ENCODE assay signal across 33 mouse cellular contexts in the genomic region with DNA sequence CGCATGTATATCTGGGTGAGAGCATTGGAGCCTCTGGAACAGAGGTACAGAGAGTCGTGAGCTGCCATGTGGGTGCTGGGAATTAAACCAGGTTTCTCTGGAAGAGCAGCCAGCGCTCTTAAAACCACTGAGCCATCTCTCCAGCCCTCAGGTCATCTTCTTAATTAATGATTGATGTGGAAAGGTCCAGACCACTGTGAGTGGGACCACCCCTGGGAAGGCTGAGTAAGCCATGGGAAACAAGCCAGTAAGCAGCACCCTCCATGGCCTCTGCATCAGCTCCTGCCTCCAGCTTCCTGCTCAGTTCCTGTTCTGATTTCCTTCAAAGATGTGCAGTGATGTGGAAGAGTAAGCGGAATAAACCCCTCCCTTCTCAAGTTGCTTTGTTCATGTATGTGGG. TPM values are rescaled to one million over a fixed set of nuclear protein-coding genes. Genes with fewer than 3 reads are reported as not detected.
DNase-seq lines count a peak whose midpoint lies in the region; ATAC-seq and TF ChIP-seq lines count a peak whose summit lies in the region.
"Had no signal": no experiment of that assay in that cellular context is flagged by ENCODE, and none has a peak within 500 bp of the region (broad histone marks: within the 10 kb centered on the region; RNA-seq: fewer than 3 reads in every experiment).

No protein-coding gene starts in this region.

- H3K4me2 ChIP-seq in kidney, embryonic 15.5 days: no peak overlapping the region
- H3K4me2 ChIP-seq in liver, embryonic 12.5 days: peak overlapping the region; percentile 83
- H3K4me2 ChIP-seq in liver, postnatal 0 days (ENCODE audit: low read depth, low read length): no peak overlapping the region
- peak overlapping the region; percentile 36 for H3K4me2 ChIP-seq in liver, embryonic 14.5 days (ENCODE audit: low read depth)
- H3K4me2 ChIP-seq: embryonic facial prominence, embryonic 15.5 days; forebrain, embryonic 12.5 days; hindbrain, embryonic 15.5 days; midbrain, embryonic 12.5 days; neural tube, embryonic 15.5 days had no signal

- H3K36me3 ChIP-seq in kidney, embryonic 15.5 days: no peaks in the 10 kb centered on the region
- no peaks in the 10 kb centered on the region for H3K36me3 ChIP-seq in liver, embryonic 12.5 days
- H3K36me3 ChIP-seq in liver, postnatal 0 days (replicated peaks; ENCODE audit: insufficient read depth, low read length): no peaks in the 10 kb centered on the region
- no peaks in the 10 kb centered on the region for H3K36me3 ChIP-seq in liver, embryonic 14.5 days (replicated peaks; ENCODE audit: control insufficient read depth, insufficient read depth, low read depth)
- H3K36me3 ChIP-seq: embryonic facial prominence, embryonic 10.5 days; embryonic facial prominence, embryonic 15.5 days; forebrain, embryonic 12.5 days; hindbrain, embryonic 10.5 days; hindbrain, embryonic 15.5 days; midbrain, embryonic 12.5 days; neural tube, embryonic 15.5 days had no signal

- TF ChIP-seq EP300 in liver, postnatal 0 days (IDR thresholded peaks at IDR 0.05; ENCODE audit: low read depth): no peak
- no peak for TF ChIP-seq EP300 in liver, embryonic 14.5 days (IDR thresholded peaks at IDR 0.05; ENCODE audit: low read depth)

- no peaks in the 10 kb centered on the region for H3K9me3 ChIP-seq in kidney, embryonic 15.5 days (replicated peaks)
- H3K9me3 ChIP-seq in liver, embryonic 12.5 days (replicated peaks): no peaks in the 10 kb centered on the region
- no peaks in the 10 kb centered on the region for H3K9me3 ChIP-seq in liver, postnatal 0 days (ENCODE audit: low read length)
- H3K9me3 ChIP-seq in liver, embryonic 14.5 days (ENCODE audit: control insufficient read depth, low read length): no peaks in the 10 kb centered on the region
- H3K9me3 ChIP-seq: embryonic facial prominence, embryonic 10.5 days; embryonic facial prominence, embryonic 15.5 days; forebrain, embryonic 12.5 days; hindbrain, embryonic 10.5 days; hindbrain, embryonic 15.5 days; midbrain, embryonic 12.5 days; neural tube, embryonic 15.5 days had no signal

- DNase-seq in kidney, postnatal 14 days: no peak
- DNase-seq in liver, postnatal 0 days: no peak
- DNase-seq in NIH3T3 (ENCODE audit: low read depth): peak; percentile 28
- DNase-seq in liver, embryonic 14.5 days (ENCODE audit: low read depth in 3 of 3, low spot score in 3 of 3): no peak
- no peak for DNase-seq in gastrocnemius, postnatal 4 days (ENCODE audit: low spot score in 2 of 2)
- DNase-seq in spleen, adult 12 weeks (ENCODE audit: low spot score): no peak
- DNase-seq: adrenal gland, adult 2 months; adrenal gland, postnatal 36 days; cerebellum, adult 18-20 months; cerebellum, postnatal 10 days; heart, postnatal 14 days; lung, postnatal 36 days; right cerebral cortex, adult 18-20 months; thymus, adult 18-20 months; thymus, postnatal 25 days had no signal

- H3K27ac ChIP-seq in kidney, embryonic 15.5 days: peak overlapping the region; percentile 75
- H3K27ac ChIP-seq in liver, embryonic 12.5 days: peak overlapping the region; percentile 46
- H3K27ac ChIP-seq in liver, postnatal 0 days (ENCODE audit: low read depth): no peak overlapping the region
- H3K27ac ChIP-seq in liver, embryonic 14.5 days: peak overlapping the region; percentile 32
- H3K27ac ChIP-seq: embryonic facial prominence, embryonic 10.5 days; embryonic facial prominence, embryonic 15.5 days; forebrain, embryonic 12.5 days; hindbrain, embryonic 10.5 days; hindbrain, embryonic 15.5 days; left cerebral cortex, adult 2 months; midbrain, embryonic 12.5 days; neural tube, embryonic 15.5 days had no signal

- no peak for TF ChIP-seq CTCF in liver, postnatal 0 days (IDR thresholded peaks at IDR 0.05; ENCODE audit: low read depth)
- TF ChIP-seq CTCF in liver, embryonic 14.5 days (IDR thresholded peaks at IDR 0.05; ENCODE audit: low read depth): no peak

- H3K9ac ChIP-seq in kidney, embryonic 15.5 days: no peak overlapping the region
- H3K9ac ChIP-seq in liver, embryonic 12.5 days: no peak overlapping the region
- H3K9ac ChIP-seq in liver, postnatal 0 days (replicated peaks): no peak overlapping the region
- H3K9ac ChIP-seq in liver, embryonic 14.5 days (replicated peaks): 0 out of 2 replicates have a peak overlapping the region, but pooled peaks have one; percentile 9
- H3K9ac ChIP-seq: embryonic facial prominence, embryonic 15.5 days; forebrain, embryonic 12.5 days; forebrain, postnatal 0 days; hindbrain, embryonic 15.5 days; midbrain, embryonic 12.5 days; neural tube, embryonic 15.5 days had no signal

- no peak overlapping the region for H3K4me3 ChIP-seq in kidney, embryonic 15.5 days (replicated peaks)
- H3K4me3 ChIP-seq in liver, embryonic 12.5 days: no peak overlapping the region
- no peak overlapping the region for H3K4me3 ChIP-seq in liver, postnatal 0 days (ENCODE audit: low read depth, low read length)
- H3K4me3 ChIP-seq in liver, embryonic 14.5 days (ENCODE audit: insufficient read depth in 1 of 2, low read depth in 2 of 2, low read length in 2 of 2): no peak overlapping the region
- H3K4me3 ChIP-seq: embryonic facial prominence, embryonic 10.5 days; embryonic facial prominence, embryonic 15.5 days; forebrain, embryonic 12.5 days; hindbrain, embryonic 10.5 days; hindbrain, embryonic 15.5 days; left cerebral cortex, adult 2 months; midbrain, embryonic 12.5 days; neural tube, embryonic 15.5 days had no signal

- H3K4me1 ChIP-seq in kidney, embryonic 15.5 days: peaks cover 44% of the 10 kb centered on the region
- H3K4me1 ChIP-seq in liver, embryonic 12.5 days: peaks cover 65% of the 10 kb centered on the region
- H3K4me1 ChIP-seq in liver, postnatal 0 days (ENCODE audit: insufficient read depth): peaks cover 26% of the 10 kb centered on the region
- H3K4me1 ChIP-seq in liver, embryonic 14.5 days (replicated peaks; ENCODE audit: control insufficient read depth in 2 of 2, insufficient read depth in 2 of 2, low read length in 1 of 2): peaks cover 20 to 40% of the 10 kb centered on the region in 2 experiments

- H3K27me3 ChIP-seq in kidney, embryonic 15.5 days: no peaks in the 10 kb centered on the region; the same call in 1 of the 2 replicates
- peaks cover 31% of the 10 kb centered on the region for H3K27me3 ChIP-seq in liver, embryonic 12.5 days (replicated peaks)
- 0 out of 2 replicates have a peak, but pooled peaks cover 3% of the 10 kb centered on the region for H3K27me3 ChIP-seq in liver, postnatal 0 days (ENCODE audit: insufficient read depth, low read length)
- no peaks in the 10 kb centered on the region for H3K27me3 ChIP-seq in liver, embryonic 14.5 days (ENCODE audit: control insufficient read depth, insufficient read depth, low read length)
- H3K27me3 ChIP-seq: hindbrain, embryonic 15.5 days had no signal

- 40% methylated on average over 4 of the region's 4 CpGs for WGBS in kidney, embryonic 15.5 days
- 54% methylated on average over 4 of the region's 4 CpGs for WGBS in liver, embryonic 12.5 days (ENCODE audit: insufficient replicate concordance)
- WGBS in liver, postnatal 0 days (ENCODE audit: insufficient replicate concordance): 56% methylated on average over 4 of the region's 4 CpGs
- WGBS in liver, embryonic 14.5 days (ENCODE audit: insufficient replicate concordance): 45% methylated on average over 4 of the region's 4 CpGs

- ATAC-seq in kidney, embryonic 15.5 days (replicated peaks; ENCODE audit: low FRiP score): peak; percentile 68
- no peak for ATAC-seq in liver, embryonic 12.5 days
- no peak; the same call in 1 of the 2 replicates for ATAC-seq in liver, postnatal 0 days
- ATAC-seq in liver, embryonic 14.5 days (ENCODE audit: insufficient read depth): no peak
- ATAC-seq: activated CD4-positive, CD25-positive, alpha-beta regulatory T cell, adult 4 months; forebrain, postnatal 0 days; inflammation-experienced regulatory T-cells, adult 6 months had no signal

RNA-seq across cellular contexts. Expression of gene Zfp575, which starts 4.7 kb away (rescaled TPM):
- polyA plus RNA-seq in kidney, embryonic 15.5 days (2015; fragmentation: Nextera tagmentation; extraction: Ambion mirVana): 4.0 and 5.5 TPM in 2 replicates
- polyA plus RNA-seq in liver, embryonic 12.5 days (2016; fragmentation: Nextera tagmentation; extraction: Ambion mirVana): 0.41 and 0.57 TPM in 2 replicates
- 0.13 and 0.15 TPM in 2 replicates for polyA plus RNA-seq in liver, postnatal 0 days (2015; fragmentation: Nextera tagmentation; extraction: Ambion mirVana)
- 0.09 and 0.11 TPM in 2 replicates for polyA plus RNA-seq in liver, embryonic 14.5 days (2012; rRNA removed)
- 0.04 TPM in 1 of 2 replicates, not detected in the other for polyA plus RNA-seq in liver, embryonic 14.5 days (2014; fragmentation: Nextera tagmentation; extraction: Ambion mirVana)
- 1 to 10 TPM; 1.5 to 1.9 TPM for total RNA-seq in gastrocnemius, postnatal 4 days (2021)

RNA-seq across cellular contexts. Expression of gene Ethe1, which starts 4.8 kb away (rescaled TPM):
- polyA plus RNA-seq in kidney, embryonic 15.5 days (2015; fragmentation: Nextera tagmentation; extraction: Ambion mirVana): 46.8 and 48.4 TPM in 2 replicates
- 15.1 and 17.0 TPM in 2 replicates for polyA plus RNA-seq in liver, embryonic 12.5 days (2016; fragmentation: Nextera tagmentation; extraction: Ambion mirVana)
- polyA plus RNA-seq in liver, postnatal 0 days (2015; fragmentation: Nextera tagmentation; extraction: Ambion mirVana): 39.7 and 40.9 TPM in 2 replicates
- polyA plus RNA-seq in liver, embryonic 14.5 days (2012; rRNA removed): 14.8 and 16.5 TPM in 2 replicates
- polyA plus RNA-seq in liver, embryonic 14.5 days (2014; fragmentation: Nextera tagmentation; extraction: Ambion mirVana): 24.8 and 27.3 TPM in 2 replicates
- 1 to 10 TPM; 8.0 to 9.1 TPM for total RNA-seq in gastrocnemius, postnatal 4 days (2021)

RNA-seq across cellular contexts. Expression of gene Phldb3, which starts 18.4 kb away (rescaled TPM):
- polyA plus RNA-seq in kidney, embryonic 15.5 days (2015; fragmentation: Nextera tagmentation; extraction: Ambion mirVana): 0.15 and 0.17 TPM in 2 replicates
- polyA plus RNA-seq in liver, embryonic 12.5 days (2016; fragmentation: Nextera tagmentation; extraction: Ambion mirVana): 0.08 and 0.22 TPM in 2 replicates
- 0.12 and 0.25 TPM in 2 replicates for polyA plus RNA-seq in liver, postnatal 0 days (2015; fragmentation: Nextera tagmentation; extraction: Ambion mirVana)
- 0.38 and 0.59 TPM in 2 replicates for polyA plus RNA-seq in liver, embryonic 14.5 days (2012; rRNA removed)
- polyA plus RNA-seq in liver, embryonic 14.5 days (2014; fragmentation: Nextera tagmentation; extraction: Ambion mirVana): 0.06 and 0.15 TPM in 2 replicates
- total RNA-seq in gastrocnemius, postnatal 4 days (2021): 1 to 10 TPM in 1 of 2 experiments, under 1 TPM in 1; 0.98 to 1.6 TPM
- total RNA-seq: forebrain, postnatal 0 days; left cerebral cortex, adult 2 months had no signal
- polyA plus RNA-seq: embryonic facial prominence, embryonic 10.5 days; forebrain, embryonic 12.5 days; forebrain, postnatal 0 days; heart, embryonic 14.5 days; hindbrain, embryonic 10.5 days; hindbrain, embryonic 15.5 days; midbrain, embryonic 12.5 days; neural tube, embryonic 15.5 days had no signal

RNA-seq across cellular contexts. Expression of gene Lypd3, which starts 44.2 kb away (rescaled TPM):
- 1.0 and 1.2 TPM in 2 replicates for polyA plus RNA-seq in kidney, embryonic 15.5 days (2015; fragmentation: Nextera tagmentation; extraction: Ambion mirVana)
- polyA plus RNA-seq in liver, embryonic 12.5 days (2016; fragmentation: Nextera tagmentation; extraction: Ambion mirVana): not detected in 2 replicates
- not detected in 2 replicates for polyA plus RNA-seq in liver, postnatal 0 days (2015; fragmentation: Nextera tagmentation; extraction: Ambion mirVana)
- polyA plus RNA-seq in liver, embryonic 14.5 days (2012; rRNA removed): 0.03 TPM in 1 of 2 replicates, not detected in the other
- not detected in 2 replicates for polyA plus RNA-seq in liver, embryonic 14.5 days (2014; fragmentation: Nextera tagmentation; extraction: Ambion mirVana)
- not detected for total RNA-seq in gastrocnemius, postnatal 4 days (2021)
- total RNA-seq: gastrocnemius, adult 8-10 months; heart, postnatal 14 days; megakaryocyte, adult 5-6 weeks had no signal
- polyA plus RNA-seq: activated CD4-positive, CD25-positive, alpha-beta regulatory T cell, adult 4 months; cortical plate, adult 2 months; heart, embryonic 14.5 days; inflammation-experienced regulatory T-cells, adult 6 months; spleen, adult 2 months had no signal

RNA-seq across cellular contexts. Expression of gene Xrcc1, which starts 46.1 kb away (rescaled TPM):
- polyA plus RNA-seq in kidney, embryonic 15.5 days (2015; fragmentation: Nextera tagmentation; extraction: Ambion mirVana): 117 and 137 TPM in 2 replicates
- 61.5 and 63.0 TPM in 2 replicates for polyA plus RNA-seq in liver, embryonic 12.5 days (2016; fragmentation: Nextera tagmentation; extraction: Ambion mirVana)
- 17.9 and 18.0 TPM in 2 replicates for polyA plus RNA-seq in liver, postnatal 0 days (2015; fragmentation: Nextera tagmentation; extraction: Ambion mirVana)
- 27.8 and 28.8 TPM in 2 replicates for polyA plus RNA-seq in liver, embryonic 14.5 days (2012; rRNA removed)
- polyA plus RNA-seq in liver, embryonic 14.5 days (2014; fragmentation: Nextera tagmentation; extraction: Ambion mirVana): 27.3 and 40.9 TPM in 2 replicates
- 10 to 100 TPM; 44.4 to 45.2 TPM for total RNA-seq in gastrocnemius, postnatal 4 days (2021)

Comparison
In these comparisons a context has a peak if more than half of its experiments do, and no peak if none do; other contexts are left out.
1. H3K4me2 ChIP-seq: peak in liver, embryonic 12.5 days (single experiment) and liver, embryonic 14.5 days (single experiment); none in kidney, embryonic 15.5 days (single experiment) and liver, postnatal 0 days (single experiment).